Mouse (Mus musculus) monocyte, adult 5-6 weeks (primary cell): ENCODE results near the gene P4hb. TPM values are rescaled to one million over a fixed set of nuclear protein-coding genes. Genes with fewer than 3 reads are reported as not detected.
"Not testable (repeated sequence)": the region's sequence is repeated elsewhere in the genome, so short reads cannot be mapped to it uniquely, and the experiment has no call there.

Source experiments
- ATAC-seq: fragments of 153-309, 156-312 bp; replicated peaks from 2 replicates; pipeline ENCODE4 v1.8.0; 2017; ENCODE audit warnings: mild to moderate bottlenecking; ENCODE audit not compliant: low TSS enrichment, insufficient number of reproducible peaks, severe bottlenecking, poor library complexity, low FRiP score
- total RNA-seq: library from RNA; stranded (forward); fragments of 200-1000, 200-491, 200-594 nt; gene quantifications from 3 replicates; pipeline ENCODE4 v1.2.3, GENCODE M21; 2017

The P4hb gene
- total RNA-seq, 1 experiment from 2014 or later = 434 TPM

GRCm38 (mm10) chr11:120576365-120576981 lies 3.4 kb upstream of the P4hb start:
- ATAC-seq = no peak

GRCm38 (mm10) chr11:120575940-120576339 lies 2.9 kb upstream of the P4hb start:
- no peak for ATAC-seq

- no peak for ATAC-seq
Measured at GRCm38 (mm10) chr11:120575046-120575445, 2.0 kb upstream of the P4hb start.

DNA sequence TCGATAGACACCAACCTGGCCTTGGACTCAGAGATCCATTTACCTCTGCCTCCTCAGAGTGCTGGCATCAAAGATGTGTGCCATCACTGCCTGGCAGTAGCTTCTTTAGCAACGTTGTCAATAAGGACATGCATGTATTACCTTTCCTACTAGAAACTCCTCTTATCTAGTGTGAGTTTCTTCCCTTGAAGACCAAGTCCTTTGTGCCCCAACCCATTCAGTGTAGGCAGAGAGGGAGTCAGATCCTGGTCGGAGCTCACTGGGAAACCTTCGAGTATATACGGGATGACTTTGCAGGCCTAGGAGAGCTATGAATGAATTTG lies 1.2 kb upstream of the P4hb start:
- no peak for ATAC-seq

- ATAC-seq = no peak; the same call in 1 of the 2 replicates
Measured at GRCm38 (mm10) chr11:120573585-120574277, 678 bp upstream of the P4hb start.

DNA sequence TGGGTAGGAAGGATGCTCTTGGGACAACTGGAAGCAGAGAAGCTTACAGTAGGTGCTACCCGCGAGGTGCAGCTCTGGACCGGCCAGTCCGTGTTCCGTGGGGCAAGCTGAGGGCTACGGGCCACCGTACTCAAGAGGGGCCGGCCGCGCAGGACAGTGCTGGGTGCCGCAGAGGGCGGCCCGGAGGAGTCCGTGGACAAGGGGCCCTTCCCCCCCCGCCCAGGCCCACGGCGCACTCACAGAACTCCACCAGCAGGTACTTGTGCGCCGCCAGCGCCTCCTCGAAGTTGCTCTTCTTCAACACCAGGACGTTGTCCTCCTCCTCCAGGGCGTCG lies 669 bp downstream of the P4hb start:
- no peak for ATAC-seq

- no peak for ATAC-seq
Measured at GRCm38 (mm10) chr11:120571754-120572416, 1.2 kb downstream of the P4hb start.

GRCm38 (mm10) chr11:120571122-120571521 lies 1.9 kb downstream of the P4hb start:
- no peak for ATAC-seq

DNA sequence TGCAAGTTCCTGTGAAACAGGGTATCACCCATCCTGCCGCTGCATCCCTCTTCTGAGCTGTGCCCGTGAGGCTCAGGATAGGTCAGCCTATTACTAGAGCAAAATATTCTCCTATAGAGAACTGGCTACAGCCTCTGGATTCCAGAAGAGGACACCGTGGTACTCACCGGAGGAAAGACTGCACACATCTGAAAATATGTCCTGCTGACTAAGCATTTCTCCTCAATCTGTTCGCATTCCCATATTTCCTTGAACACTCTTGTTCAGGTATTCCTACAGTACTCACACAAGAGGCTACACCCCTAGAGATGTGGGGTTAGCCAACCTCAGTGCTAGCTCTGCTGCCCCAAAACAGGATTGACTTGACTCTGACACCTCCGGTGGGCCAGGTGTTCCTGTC lies 4.7 kb downstream of the P4hb start:
- ATAC-seq = no peak

DNA sequence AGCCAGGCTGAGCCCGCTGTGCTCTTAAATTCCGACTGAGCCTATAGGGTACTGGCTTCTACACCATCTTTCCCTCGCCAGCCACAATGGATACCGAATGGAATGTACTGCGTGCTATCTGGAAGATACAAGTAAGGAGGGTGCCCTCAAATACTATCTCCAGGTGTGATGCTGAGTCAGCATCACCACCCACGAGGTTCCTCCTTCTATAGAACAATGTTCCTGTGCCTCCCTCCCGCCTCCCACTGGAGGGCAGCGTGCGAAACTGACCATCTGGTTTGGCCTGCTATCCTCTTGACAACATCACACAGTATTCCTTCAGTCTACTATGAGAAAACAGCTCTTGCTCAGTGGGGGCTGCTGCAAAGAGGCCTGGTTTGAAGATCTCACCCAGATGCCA lies 7.9 kb downstream of the P4hb start:
- no peak for ATAC-seq

- no peak for ATAC-seq
Measured at GRCm38 (mm10) chr11:120562949-120563348, 10.1 kb downstream of the P4hb start.

- ATAC-seq = no peak
Measured at GRCm38 (mm10) chr11:120560952-120561728, 11.9 kb downstream of the P4hb start.

GRCm38 (mm10) chr11:120558843-120559242 lies 14.2 kb downstream of the P4hb start:
- ATAC-seq = not testable (repeated sequence)

DNA sequence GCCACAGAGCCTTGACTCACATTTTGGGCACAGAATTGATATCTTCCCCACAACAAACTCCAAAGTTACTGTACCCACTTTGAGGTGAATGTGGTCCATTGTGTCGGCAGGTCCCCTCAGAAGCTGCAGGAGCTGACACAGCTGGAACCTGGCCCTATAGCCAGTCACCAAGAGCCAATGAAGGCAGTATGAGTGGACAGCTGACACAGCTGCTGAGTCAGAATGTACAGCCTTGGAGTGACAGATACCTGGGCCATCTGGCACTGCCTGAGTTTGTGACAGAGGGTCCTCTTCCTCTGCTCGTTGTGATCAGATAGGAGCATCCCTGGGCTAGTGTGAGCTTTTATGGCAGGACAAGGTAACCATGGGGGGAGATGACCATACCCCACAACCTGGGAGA lies 17.8 kb downstream of the P4hb start:
- no peak for ATAC-seq

- ATAC-seq = no peak
Measured at GRCm38 (mm10) chr11:120554834-120555233, 18.2 kb downstream of the P4hb start.

GRCm38 (mm10) chr11:120552736-120553135 lies 20.3 kb downstream of the P4hb start:
- no peak for ATAC-seq

GRCm38 (mm10) chr11:120550810-120551440 lies 22.1 kb downstream of the P4hb start, which contains the start of gene Ppp1r27:
Ppp1r27 (minus strand) TSS chr11:120551132.
- no peak for ATAC-seq

GRCm38 (mm10) chr11:120549986-120550809 lies 22.9 kb downstream of the P4hb start:
- no peak for ATAC-seq
